Mouse (Mus musculus): Measurements from ENCODE around the gene Apoa2. TPM values are rescaled to one million over a fixed set of nuclear protein-coding genes. Genes with fewer than 3 reads are reported as not detected.

Gene Apoa2
- total RNA-seq, 2 experiments from 2014 or later, result 1.8 to 2.3 TPM

DNA sequence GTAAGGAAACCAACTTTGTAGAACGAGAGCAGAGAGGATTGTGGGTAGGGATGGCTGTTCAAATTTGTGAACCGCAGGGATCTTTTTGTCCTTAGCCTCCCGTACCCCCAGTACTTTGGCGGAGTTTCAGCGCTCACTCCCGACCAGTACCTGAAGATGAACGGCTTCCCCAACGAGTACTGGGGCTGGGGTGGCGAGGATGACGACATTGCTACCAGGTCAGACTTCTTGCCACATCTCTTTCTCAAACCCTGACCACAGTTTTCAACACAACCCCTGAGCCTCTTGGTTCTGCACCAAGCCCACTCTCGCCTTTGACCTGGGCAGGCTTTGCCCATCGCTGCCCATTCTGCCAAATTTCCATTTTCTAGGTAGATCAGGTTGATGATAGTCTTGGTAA lies 49.3 kb downstream of the Apoa2 start:
- no peak for DNase-seq (ENCODE audit: low spot score in 2 of 2)
- intact Hi-C loops (cut with DNase I), result no loop called here

DNA sequence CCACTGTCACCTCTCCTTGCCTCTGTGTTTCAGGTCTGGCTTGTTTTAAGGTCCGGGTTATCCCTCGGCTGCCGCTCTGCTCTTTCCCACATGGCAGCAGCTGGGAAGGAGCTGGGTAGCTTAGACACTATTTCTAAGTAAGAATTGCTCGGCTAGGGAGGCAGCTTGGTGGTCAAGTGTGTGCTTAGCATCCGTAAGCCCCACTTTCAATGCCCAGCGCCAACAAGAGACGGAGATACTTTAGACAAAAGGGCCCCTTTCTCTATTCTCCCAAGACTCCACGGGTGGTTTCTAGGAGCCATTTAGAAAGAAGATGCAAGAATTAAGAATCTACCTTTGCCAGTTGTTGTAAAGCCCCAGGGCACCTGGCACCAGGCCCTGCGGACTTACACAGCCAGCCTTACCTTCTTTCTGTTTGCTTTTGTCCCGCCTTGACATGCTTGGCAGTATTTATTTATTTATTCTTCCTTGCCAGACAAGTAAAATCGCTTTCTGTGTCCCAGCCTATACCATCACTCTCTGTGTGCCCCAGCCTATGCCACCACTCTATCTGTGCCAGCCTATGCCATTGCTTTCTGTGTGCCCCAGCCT lies 50.4 kb downstream of the Apoa2 start:
- intact Hi-C loops (cut with DNase I), result no loop called here
- no peak for DNase-seq (ENCODE audit: low spot score in 2 of 2)

Other genes starting within 250 kb of the Apoa2 start
- gene Fcgr2b, start 248.5 kb upstream of the Apoa2 start, total RNA-seq (2021), result 1 to 10 TPM; 5.5 to 5.8 TPM
- not detected for gene Fcgr4, start 206.1 kb upstream of the Apoa2 start, total RNA-seq (2021)
- gene Fcgr3, start 160.1 kb upstream of the Apoa2 start, total RNA-seq (2021), result 10 to 100 TPM in 1 of 2 experiments, 1 to 10 TPM in 1; 9.0 to 13.6 TPM
- gene Cfap126, start 111.1 kb upstream of the Apoa2 start, total RNA-seq (2021), result 1 to 10 TPM in 1 of 2 experiments, not detected in 1; 1.1 TPM
- gene Sdhc, start 74.5 kb upstream of the Apoa2 start, total RNA-seq (2021), result 100 to 1,000 TPM; 200 to 204 TPM
- gene Mpz, start 74.3 kb upstream of the Apoa2 start, total RNA-seq (2021), result not detected
- 100 to 1,000 TPM in 1 of 2 experiments, 10 to 100 TPM in 1; 95.1 to 123 TPM for gene Pcp4l1, start 28.8 kb upstream of the Apoa2 start, total RNA-seq (2021)
- gene Nr1i3, start 11.1 kb upstream of the Apoa2 start, total RNA-seq (2021), result under 1 TPM in 1 of 2 experiments, not detected in 1; 0.17 TPM
- gene Tomm40l, start 2.5 kb upstream of the Apoa2 start, total RNA-seq (2021), result 10 to 100 TPM; 81.7 to 86.7 TPM
- gene Fcer1g, start 9.3 kb downstream of the Apoa2 start, total RNA-seq (2021), result 10 to 100 TPM; 13.5 to 13.8 TPM
- 10 to 100 TPM; 11.1 to 16.4 TPM for gene Adamts4, start 25.4 kb downstream of the Apoa2 start, total RNA-seq (2021)
- 100 to 1,000 TPM; 252 to 309 TPM for gene Ndufs2, start 26.3 kb downstream of the Apoa2 start, total RNA-seq (2021)
- gene B4galt3, start 45.3 kb downstream of the Apoa2 start, total RNA-seq (2021), result 10 to 100 TPM; 63.6 to 64.6 TPM
- gene Ppox, start 56.1 kb downstream of the Apoa2 start, total RNA-seq (2021), result 10 to 100 TPM; 21.7 to 26.6 TPM
- gene Usp21, start 62.9 kb downstream of the Apoa2 start, total RNA-seq (2021), result 10 to 100 TPM; 50.9 to 65.6 TPM
- gene Ufc1, start 70.0 kb downstream of the Apoa2 start, total RNA-seq (2021), result 100 to 1,000 TPM; 107 to 121 TPM
- 10 to 100 TPM; 36.9 to 41.3 TPM for gene Dedd, start 104.1 kb downstream of the Apoa2 start, total RNA-seq (2021)
- 10 to 100 TPM; 39.6 to 48.0 TPM for gene Nit1, start 120.6 kb downstream of the Apoa2 start, total RNA-seq (2021)
- gene Pfdn2, start 120.6 kb downstream of the Apoa2 start, total RNA-seq (2021), result 100 to 1,000 TPM; 161 to 185 TPM
- gene Klhdc9, start 135.7 kb downstream of the Apoa2 start, total RNA-seq (2021), result 10 to 100 TPM in 1 of 2 experiments, 1 to 10 TPM in 1; 7.9 to 10.9 TPM
- gene Nectin4, start 145.0 kb downstream of the Apoa2 start, total RNA-seq (2021), result 1 to 10 TPM; 2.3 to 3.9 TPM
- 1 to 10 TPM; 1.7 to 1.8 TPM for gene Arhgap30, start 163.9 kb downstream of the Apoa2 start, total RNA-seq (2021)
- gene Usf1, start 186.3 kb downstream of the Apoa2 start, total RNA-seq (2021), result 100 to 1,000 TPM; 107 to 113 TPM
- 1 to 10 TPM; 1.1 to 1.9 TPM for gene Tstd1, start 193.8 kb downstream of the Apoa2 start, total RNA-seq (2021)
- gene F11r, start 212.5 kb downstream of the Apoa2 start, total RNA-seq (2021), result 1 to 10 TPM; 4.9 to 5.3 TPM

Measured in left cerebral cortex, postnatal 36 days (tissue).